Mouse (Mus musculus) CH12.LX (cell line): ENCODE data around the gene Cd207. TPM values are rescaled to one million over a fixed set of nuclear protein-coding genes. Genes with fewer than 3 reads are reported as not detected.

Experiments used
- DNase-seq: peaks from one replicate; pipeline ENCODE4 v3.0.0-alpha.2; 2013; ENCODE audit errors: extremely low read depth
- H3K27ac ChIP-seq: 2 replicates; pipeline ENCODE4 v1.5.1; 2012; ENCODE audit warnings: low read depth, mild to moderate bottlenecking, control low read depth, moderate library complexity; ENCODE audit not compliant: insufficient read depth
- H3K27me3 ChIP-seq: replicated peaks from 2 replicates; pipeline ENCODE3; 2012; ENCODE audit warnings: inconsistent platforms
- H3K36me3 ChIP-seq, 2 experiments: replicated peaks in 1 of 2; 2 replicates each; pipeline versions ENCODE3 to v1.6.1; 2012; ENCODE audit warnings: inconsistent platforms in 1 of 2, low read length in 1 of 2, mild to moderate bottlenecking in 1 of 2, mixed read lengths in 1 of 2, moderate library complexity in 1 of 2; ENCODE audit not compliant: control insufficient read depth in 1 of 2, insufficient read depth in 1 of 2
- H3K4me1 ChIP-seq, 2 experiments: 2 replicates each; pipeline ENCODE4 v1.6.1; 2012; ENCODE audit warnings: inconsistent platforms in 1 of 2, moderate library complexity in 1 of 2; ENCODE audit not compliant: insufficient read depth in 2 of 2, control insufficient read depth in 1 of 2
- H3K4me2 ChIP-seq: 2 replicates; pipeline ENCODE4 v1.6.1; 2012; ENCODE audit warnings: low read depth, mild to moderate bottlenecking, control low read depth; ENCODE audit not compliant: poor library complexity, insufficient read depth, severe bottlenecking
- H3K4me3 ChIP-seq, 3 experiments: fragments of 150-350 bp in 1 of 3; sonication (generic) in 1 of 3; replicated peaks in 1 of 3; 2 replicates each; pipeline versions ENCODE3 to v1.5.1; 2011 to 2012; ENCODE audit warnings: low read depth in 2 of 3, low read length in 2 of 3, mild to moderate bottlenecking in 2 of 3, moderate library complexity in 2 of 3, control low read depth in 1 of 3, improper control_type of control experiment in 1 of 3, inconsistent platforms in 1 of 3, mixed read lengths in 1 of 3; ENCODE audit not compliant: poor library complexity in 1 of 3
- H3K79me2 ChIP-seq: replicated peaks from 2 replicates; pipeline ENCODE4 v1.6.1; 2012; ENCODE audit warnings: mild to moderate bottlenecking, moderate library complexity; ENCODE audit not compliant: control insufficient read depth, poor library complexity, insufficient read depth, severe bottlenecking; ENCODE audit errors: extremely low read depth
- H3K9ac ChIP-seq: 2 replicates; pipeline ENCODE4 v1.6.1; 2012; ENCODE audit warnings: low read depth, mild to moderate bottlenecking, control low read depth, moderate library complexity; ENCODE audit not compliant: insufficient read depth
- H3K9me3 ChIP-seq: replicated peaks from 2 replicates; pipeline ENCODE3; 2012; ENCODE audit warnings: low read length, inconsistent platforms, mixed read lengths
- BHLHE40 ChIP-seq: IDR thresholded peaks from 2 replicates; pipeline ENCODE4 v1.6.1; 2011; ENCODE audit warnings: mild to moderate bottlenecking, low read depth, low read length, improper control_type of control experiment
- CHD1 ChIP-seq: IDR thresholded peaks from 2 replicates; pipeline ENCODE4 v1.6.1; 2012; ENCODE audit warnings: low read depth, low read length, improper control_type of control experiment, inconsistent platforms
- CTCF ChIP-seq, 2 experiments: IDR thresholded peaks in 1 of 2; conservative IDR thresholded peaks in 1 of 2; 2 replicates each; pipeline ENCODE4 v1.5.1; 2011 to 2012; ENCODE audit warnings: low read depth in 2 of 2, low read length in 2 of 2, improper control_type of control experiment in 1 of 2, inconsistent platforms in 1 of 2, mild to moderate bottlenecking in 1 of 2, moderate library complexity in 1 of 2
- ELF1 ChIP-seq: IDR thresholded peaks from 2 replicates; pipeline ENCODE4 v1.6.1; 2014; ENCODE audit warnings: low read depth, mild to moderate bottlenecking, inconsistent platforms, low read length, improper control_type of control experiment
- ETS1 ChIP-seq: conservative IDR thresholded peaks from 2 replicates; pipeline ENCODE4 v1.6.1; 2012; ENCODE audit warnings: low read depth, mild to moderate bottlenecking, inconsistent platforms, low read length, improper control_type of control experiment, moderate library complexity
- HCFC1 ChIP-seq: IDR thresholded peaks from 2 replicates; pipeline ENCODE4 v1.6.1; 2012; ENCODE audit warnings: low read depth, mild to moderate bottlenecking, inconsistent platforms, low read length, improper control_type of control experiment
- KAT2A ChIP-seq: IDR thresholded peaks from 2 replicates; pipeline ENCODE4 v1.6.1; 2012; ENCODE audit warnings: low read length, improper control_type of control experiment, inconsistent platforms; ENCODE audit not compliant: insufficient replicate concordance
- MAFK ChIP-seq: IDR thresholded peaks from 2 replicates; pipeline ENCODE4 v1.6.1; 2011; ENCODE audit warnings: low read length, improper control_type of control experiment; ENCODE audit not compliant: insufficient replicate concordance
- MAX ChIP-seq: IDR thresholded peaks from 2 replicates; pipeline ENCODE4 v1.6.1; 2011; ENCODE audit warnings: low read length, improper control_type of control experiment
- MEF2A ChIP-seq: IDR thresholded peaks from 2 replicates; pipeline ENCODE4 v1.6.1; 2014; ENCODE audit warnings: low read depth, mild to moderate bottlenecking, inconsistent platforms, low read length, improper control_type of control experiment, borderline replicate concordance
- MYC ChIP-seq: IDR thresholded peaks from 2 replicates; pipeline ENCODE4 v1.6.1; 2011; ENCODE audit warnings: low read depth, mild to moderate bottlenecking, improper control_type of control experiment, low read length
- POLR2A ChIP-seq: IDR thresholded peaks from 2 replicates; pipeline ENCODE4 v1.6.1; 2011; ENCODE audit warnings: low read depth, mild to moderate bottlenecking, improper control_type of control experiment, low read length
- POLR2AphosphoS2 ChIP-seq: IDR thresholded peaks from 2 replicates; pipeline ENCODE4 v1.6.1; 2011; ENCODE audit warnings: low read depth, low read length, improper control_type of control experiment
- RAD21 ChIP-seq: IDR thresholded peaks from 2 replicates; pipeline ENCODE4 v1.6.1; 2011; ENCODE audit warnings: low read depth, mild to moderate bottlenecking, low read length, improper control_type of control experiment, moderate library complexity
- SMC3 ChIP-seq: IDR thresholded peaks from 2 replicates; pipeline ENCODE4 v1.6.1; 2011; ENCODE audit warnings: low read depth, low read length, improper control_type of control experiment
- TCF12 ChIP-seq: IDR thresholded peaks from 2 replicates; pipeline ENCODE4 v1.6.1; 2014; ENCODE audit warnings: low read depth, mild to moderate bottlenecking, inconsistent platforms, low read length, improper control_type of control experiment
- UBTF ChIP-seq: IDR thresholded peaks from 2 replicates; pipeline ENCODE4 v1.6.1; 2012; ENCODE audit warnings: low read depth, mild to moderate bottlenecking, inconsistent platforms, low read length, improper control_type of control experiment, moderate library complexity
- ZC3H11A ChIP-seq: IDR thresholded peaks from 2 replicates; pipeline ENCODE4 v1.6.1; 2012; ENCODE audit warnings: low read depth, mild to moderate bottlenecking, inconsistent platforms, low read length, improper control_type of control experiment
- ZKSCAN1 ChIP-seq: IDR thresholded peaks from 2 replicates; pipeline ENCODE4 v1.6.1; 2012; ENCODE audit warnings: low read depth, inconsistent platforms, low read length, improper control_type of control experiment, borderline replicate concordance
- ZMIZ1 ChIP-seq: IDR thresholded peaks from 2 replicates; pipeline ENCODE4 v1.6.1; 2012; ENCODE audit warnings: low read depth, mild to moderate bottlenecking, inconsistent platforms, low read length, improper control_type of control experiment
- dilution Hi-C: fragments of 300-500 bp; cut with MboI; formaldehyde crosslinking; loops from 2 replicates; pipeline ENCODE4 v1.14.3; 2020; ENCODE audit warnings: low sequenced_read_pairs; ENCODE audit not compliant: extremely low pct_unique_long_range_greater_than_20kb, extremely low pct_ligation_motif_present
- in situ Hi-C: fragments of 300-500 bp; cut with MboI; formaldehyde crosslinking; loops from 3 replicates; pipeline ENCODE4 v1.14.3; 2019; ENCODE audit warnings: low sequenced_read_pairs, low pct_ligation_motif_present, low pct_unique_long_range_greater_than_20kb, mixed read lengths
- polyA plus RNA-seq: library from polyadenylated mRNA; unstranded; fragments of >175 nt; gene quantifications from 2 replicates; pipeline ENCODE4 v1.2.1, GENCODE M21; 2012; ENCODE audit warnings: low read depth; ENCODE audit not compliant: insufficient read length
- total RNA-seq, 2 experiments: library from RNA; depleted of rRNA; stranded (reverse); fragments of 300-350 nt in 1 of 2; fragments of >200 nt in 1 of 2; gene quantifications; 2 replicates each; pipeline ENCODE4 v1.2.3; 2012 to 2014

Gene Cd207
- total and polyA plus RNA-seq, 3 experiments = not detected

GRCm38 (mm10) chr6:83631815-83632214 lies 45.8 kb downstream of the Cd207 start:
- dilution Hi-C loops = no loop called here

DNA sequence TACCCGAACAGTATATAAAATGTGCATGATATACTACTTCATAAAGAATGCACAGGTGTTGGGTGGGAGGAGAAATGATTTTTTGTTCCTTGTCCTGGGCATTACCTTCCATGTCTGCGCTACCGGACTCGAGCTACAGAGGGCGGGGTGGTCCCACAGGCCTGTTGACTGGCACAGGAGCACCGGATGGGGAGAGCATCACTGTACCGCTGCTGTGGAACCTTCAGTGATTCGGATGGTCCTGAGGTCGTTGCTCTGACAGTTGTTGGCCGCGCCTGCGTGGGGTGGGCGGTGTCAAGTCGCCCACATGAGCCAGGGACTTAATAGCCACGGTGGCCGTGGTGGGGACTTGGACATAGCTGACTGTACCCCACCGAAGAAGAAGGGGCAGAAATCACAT lies 50.9 kb downstream of the Cd207 start:
- dilution Hi-C loops (no loop called here), in situ Hi-C loops (no loop called here)
- no peak; a peak in 1 of 4 replicates for TF ChIP-seq CTCF (conservative IDR thresholded peaks at IDR 0.05 in 1 of 2, IDR thresholded peaks at IDR 0.05 in 1 of 2; ENCODE audit: low read depth in 2 of 2, low read length in 2 of 2)
- no peak; the same call in 1 of the 2 replicates for TF ChIP-seq RAD21
- TF ChIP-seq SMC3 = no peak
- TF ChIP-seq ZMIZ1 = no peak
- TF ChIP-seq ZKSCAN1 = no peak
- no peak for TF ChIP-seq MEF2A
- TF ChIP-seq BHLHE40 = no peak
- no peak for TF ChIP-seq UBTF
- no peak for TF ChIP-seq CHD1
- TF ChIP-seq MAX = no peak
- no peak for TF ChIP-seq ETS1
- TF ChIP-seq TCF12 = no peak
- TF ChIP-seq ZC3H11A = no peak
- TF ChIP-seq MYC = no peak
- TF ChIP-seq MAFK = no peak
- H3K79me2 ChIP-seq = no peaks in the 10 kb centered on the region
- no peaks in the 10 kb centered on the region for H3K4me1 ChIP-seq
- H3K4me3 ChIP-seq = no peak overlapping the region
- H3K27ac ChIP-seq = no peak overlapping the region
- H3K9me3 ChIP-seq = peaks cover 4% of the 10 kb centered on the region
- no peak overlapping the region for H3K4me2 ChIP-seq
- no peak for DNase-seq
- H3K36me3 ChIP-seq = no peaks in the 10 kb centered on the region
- no peak overlapping the region for H3K9ac ChIP-seq
- peaks cover 88% of the 10 kb centered on the region for H3K27me3 ChIP-seq

More at GRCm38 (mm10) chr6:83631815-83632214, 45.8 kb downstream of the Cd207 start:
- H3K36me3 ChIP-seq = no peaks in the 10 kb centered on the region
- peaks cover 83% of the 10 kb centered on the region for H3K27me3 ChIP-seq
- no peak overlapping the region for H3K9ac ChIP-seq
- no peak overlapping the region for H3K4me2 ChIP-seq
- H3K4me3 ChIP-seq = no peak overlapping the region
- no peak for DNase-seq
- in situ Hi-C loops = no loop called here
- TF ChIP-seq ZMIZ1 (no peak), POLR2AphosphoS2 (no peak), KAT2A (no peak), HCFC1 (no peak), ELF1 (no peak), MAFK (no peak), POLR2A (no peak)
- no peaks in the 10 kb centered on the region for H3K79me2 ChIP-seq
- no peak overlapping the region for H3K27ac ChIP-seq
- peaks cover 2% of the 10 kb centered on the region for H3K9me3 ChIP-seq
- no peaks in the 10 kb centered on the region for H3K4me1 ChIP-seq

Other genes starting within 250 kb of the Cd207 start
- gene Tet3, start 218.8 kb downstream of the Cd207 start, total RNA-seq (2012; rRNA removed) = 5.6 and 8.2 TPM in 2 replicates
- 2.2 and 3.2 TPM in 2 replicates for gene Tet3, start 218.8 kb downstream of the Cd207 start, total RNA-seq (2014; rRNA removed)
- gene Tet3, start 218.8 kb downstream of the Cd207 start, polyA plus RNA-seq = 6.4 and 10.0 TPM in 2 replicates
- 11.1 and 11.5 TPM in 2 replicates for gene Dguok, start 170.9 kb downstream of the Cd207 start, total RNA-seq (2012; rRNA removed)
- 14.6 and 16.7 TPM in 2 replicates for gene Dguok, start 170.9 kb downstream of the Cd207 start, total RNA-seq (2014; rRNA removed)
- gene Dguok, start 170.9 kb downstream of the Cd207 start, polyA plus RNA-seq = 8.0 and 8.7 TPM in 2 replicates
- gene Actg2, start 141.6 kb downstream of the Cd207 start, total RNA-seq (2012; rRNA removed) = 0.84 and 1.1 TPM in 2 replicates
- gene Actg2, start 141.6 kb downstream of the Cd207 start, total RNA-seq (2014; rRNA removed) = 1.6 and 1.8 TPM in 2 replicates
- 4.0 and 5.6 TPM in 2 replicates for gene Actg2, start 141.6 kb downstream of the Cd207 start, polyA plus RNA-seq
- gene Stambp, start 105.1 kb downstream of the Cd207 start, total RNA-seq (2012; rRNA removed) = 4.2 and 4.6 TPM in 2 replicates
- gene Stambp, start 105.1 kb downstream of the Cd207 start, total RNA-seq (2014; rRNA removed) = 3.3 and 4.1 TPM in 2 replicates
- 10.2 and 11.4 TPM in 2 replicates for gene Stambp, start 105.1 kb downstream of the Cd207 start, polyA plus RNA-seq
- not detected in 2 replicates for gene Clec4f, start 21.7 kb downstream of the Cd207 start, total RNA-seq (2012; rRNA removed)
- not detected in 2 replicates for gene Clec4f, start 21.7 kb downstream of the Cd207 start, total RNA-seq (2014; rRNA removed)
- not detected in 2 replicates for gene Clec4f, start 21.7 kb downstream of the Cd207 start, polyA plus RNA-seq
- gene Vax2, start 33.4 kb upstream of the Cd207 start, total RNA-seq (2012; rRNA removed) = not detected in 2 replicates
- gene Vax2, start 33.4 kb upstream of the Cd207 start, total RNA-seq (2014; rRNA removed) = not detected in 2 replicates
- not detected in 2 replicates for gene Vax2, start 33.4 kb upstream of the Cd207 start, polyA plus RNA-seq
- not detected in 2 replicates for gene Atp6v1b1, start 65.1 kb upstream of the Cd207 start, total RNA-seq (2012; rRNA removed)
- not detected in 2 replicates for gene Atp6v1b1, start 65.1 kb upstream of the Cd207 start, total RNA-seq (2014; rRNA removed)
- not detected in 2 replicates for gene Atp6v1b1, start 65.1 kb upstream of the Cd207 start, polyA plus RNA-seq
- gene Ankrd53, start 84.8 kb upstream of the Cd207 start, total RNA-seq (2012; rRNA removed) = 0.08 and 0.13 TPM in 2 replicates
- not detected in 2 replicates for gene Ankrd53, start 84.8 kb upstream of the Cd207 start, total RNA-seq (2014; rRNA removed)
- 0.34 and 0.36 TPM in 2 replicates for gene Ankrd53, start 84.8 kb upstream of the Cd207 start, polyA plus RNA-seq
- gene Tex261, start 98.0 kb upstream of the Cd207 start, total RNA-seq (2012; rRNA removed) = 44.6 and 52.4 TPM in 2 replicates
- gene Tex261, start 98.0 kb upstream of the Cd207 start, total RNA-seq (2014; rRNA removed) = 42.4 and 65.6 TPM in 2 replicates
- gene Tex261, start 98.0 kb upstream of the Cd207 start, polyA plus RNA-seq = 87.8 and 88.9 TPM in 2 replicates
- gene Nagk, start 117.1 kb upstream of the Cd207 start, total RNA-seq (2012; rRNA removed) = 11.1 and 11.6 TPM in 2 replicates
- gene Nagk, start 117.1 kb upstream of the Cd207 start, total RNA-seq (2014; rRNA removed) = 4.8 and 5.6 TPM in 2 replicates
- 8.8 and 9.8 TPM in 2 replicates for gene Nagk, start 117.1 kb upstream of the Cd207 start, polyA plus RNA-seq
- 30.9 and 31.1 TPM in 2 replicates for gene Paip2b, start 153.9 kb upstream of the Cd207 start, total RNA-seq (2012; rRNA removed)
- gene Paip2b, start 153.9 kb upstream of the Cd207 start, total RNA-seq (2014; rRNA removed) = 36.3 and 39.0 TPM in 2 replicates
- 26.7 and 34.2 TPM in 2 replicates for gene Paip2b, start 153.9 kb upstream of the Cd207 start, polyA plus RNA-seq
- gene Zfp638, start 189.3 kb upstream of the Cd207 start, total RNA-seq (2012; rRNA removed) = 48.0 and 57.7 TPM in 2 replicates
- gene Zfp638, start 189.3 kb upstream of the Cd207 start, total RNA-seq (2014; rRNA removed) = 57.3 and 85.0 TPM in 2 replicates
- gene Zfp638, start 189.3 kb upstream of the Cd207 start, polyA plus RNA-seq = 42.1 and 51.3 TPM in 2 replicates